Mouse (Mus musculus) heart, embryonic 14.5 days (tissue): ENCODE measurements at regions not wholly inside any gene's neighbourhood (a gene's known extent, or its start where the extent isn't known, plus 50 kb on each side); places are given as distances from the start of the nearest gene placed in this dataset.

Source experiments
- ATAC-seq: fragments of 200-750 bp; cut with Nextera tagmentation; 2 replicates; pipeline ENCODE4 v1.8.0; 2017; ENCODE audit warnings: low read depth, moderate TSS enrichment; ENCODE audit not compliant: insufficient number of reproducible peaks, insufficient read depth, low FRiP score
- H3K27ac ChIP-seq, 2 experiments: fragments of 200-500 bp in 1 of 2; fragments of 300-500 bp in 1 of 2; sonication (generic) in 1 of 2; replicated peaks in 1 of 2; 2 replicates each; pipeline ENCODE4 v1.5.1; 2012 to 2014; ENCODE audit warnings: low read depth in 2 of 2, low read length in 2 of 2, control low read depth in 1 of 2, mild to moderate bottlenecking in 1 of 2, mixed read lengths in 1 of 2; ENCODE audit not compliant: control insufficient read depth in 1 of 2, insufficient read depth in 1 of 2
- H3K27me3 ChIP-seq: fragments of 300-500 bp; sonication (generic); 2 replicates; pipeline ENCODE4 v1.6.1; 2014; ENCODE audit warnings: mild to moderate bottlenecking, low read length, control low read depth; ENCODE audit not compliant: control insufficient read depth, insufficient read depth
- H3K36me3 ChIP-seq: fragments of 300-500 bp; sonication (generic); 2 replicates; pipeline ENCODE4 v1.6.1; 2014; ENCODE audit warnings: mild to moderate bottlenecking, control low read depth, low read length, mixed read lengths; ENCODE audit not compliant: control insufficient read depth, insufficient read depth
- H3K4me1 ChIP-seq, 2 experiments: fragments of 200-500 bp in 1 of 2; fragments of 300-500 bp in 1 of 2; sonication (generic) in 1 of 2; 2 replicates each; pipeline ENCODE4 v1.6.1; 2012 to 2014; ENCODE audit warnings: low read length in 2 of 2, control low read depth in 1 of 2, mixed read lengths in 1 of 2; ENCODE audit not compliant: control insufficient read depth in 2 of 2, insufficient read depth in 2 of 2
- H3K4me2 ChIP-seq: fragments of 300-500 bp; sonication (generic); 2 replicates; pipeline ENCODE4 v1.6.1; 2014; ENCODE audit warnings: mild to moderate bottlenecking, low read length
- H3K4me3 ChIP-seq, 2 experiments: fragments of 200-500 bp in 1 of 2; fragments of 300-500 bp in 1 of 2; sonication (generic) in 1 of 2; 2 replicates each; pipeline ENCODE4 v1.5.1; 2012 to 2014; ENCODE audit warnings: low read length in 2 of 2, mild to moderate bottlenecking in 2 of 2, control low read depth in 1 of 2, low read depth in 1 of 2, moderate library complexity in 1 of 2; ENCODE audit not compliant: control insufficient read depth in 1 of 2, insufficient read depth in 1 of 2
- H3K9ac ChIP-seq: fragments of 300-500 bp; sonication (generic); 2 replicates; pipeline ENCODE4 v1.6.1; 2014; ENCODE audit warnings: mild to moderate bottlenecking, low read length
- H3K9me3 ChIP-seq: fragments of 300-500 bp; sonication (generic); 2 replicates; pipeline ENCODE4 v1.6.1; 2016; ENCODE audit warnings: low read length, control low read depth; ENCODE audit not compliant: control insufficient read depth
- WGBS: fragments of 180-500 bp; shearing (Covaris S2); extraction: QIAGEN DNeasy Blood & Tissue Kit; methylation state at CpG from one replicate; pipeline ENCODE4 v1.1.7; 2014; 5-methylcytosine and 5-hydroxymethylcytosine counted together

- WGBS: 86% methylated on average over 12 of the region's 12 CpGs
- Histone ChIP-seq H3K27me3 (no peaks in the 10 kb centered on the region), H3K9ac (no peak overlapping the region), H3K27ac (no peak overlapping the region), H3K9me3 (no peaks in the 10 kb centered on the region), H3K4me3 (no peak overlapping the region), H3K4me1 (peaks cover 0 to 2% of the 10 kb centered on the region in 2 experiments; a peak in 1 of 4 replicates), H3K4me2 (no peak overlapping the region), H3K36me3 (no peaks in the 10 kb centered on the region)
- no peak for ATAC-seq
Observed at GRCm38 (mm10) chr6:143665374-143665773, 498.4 kb downstream of the Etnk1 start.

- Histone ChIP-seq H3K27me3 (no peaks in the 10 kb centered on the region), H3K4me3 (no peak overlapping the region), H3K4me2 (no peak overlapping the region), H3K36me3 (no peaks in the 10 kb centered on the region), H3K9ac (no peak overlapping the region), H3K27ac (no peak overlapping the region), H3K4me1 (no peaks in the 10 kb centered on the region), H3K9me3 (no peaks in the 10 kb centered on the region)
- WGBS: 44% methylated on average over 4 of the region's 4 CpGs
- ATAC-seq: no peak
Observed at GRCm38 (mm10) chr6:143668551-143668950, 501.5 kb downstream of the Etnk1 start.

- Histone ChIP-seq H3K27ac (no peak overlapping the region), H3K36me3 (no peaks in the 10 kb centered on the region), H3K4me1 (no peaks in the 10 kb centered on the region), H3K9ac (no peak overlapping the region), H3K4me2 (no peak overlapping the region), H3K27me3 (no peaks in the 10 kb centered on the region), H3K4me3 (no peak overlapping the region), H3K9me3 (no peaks in the 10 kb centered on the region)
- ATAC-seq: no peak
- WGBS: 74% methylated on average over 3 of the region's 3 CpGs
Observed at GRCm38 (mm10) chr6:143669446-143670130, 502.6 kb downstream of the Etnk1 start.

GRCm38 (mm10) chr6:143690131-143690530 is 523.1 kb downstream of the Etnk1 start:
- no peak overlapping the region for H3K27ac ChIP-seq
- no peak overlapping the region for H3K9ac ChIP-seq
- H3K27me3 ChIP-seq: no peaks in the 10 kb centered on the region
- H3K36me3 ChIP-seq: no peaks in the 10 kb centered on the region
- no peak for ATAC-seq
- no peaks in the 10 kb centered on the region for H3K9me3 ChIP-seq
- no peaks in the 10 kb centered on the region for H3K4me1 ChIP-seq
- 85% methylated on average over 9 of the region's 9 CpGs for WGBS
- H3K4me3 ChIP-seq: no peak overlapping the region
- H3K4me2 ChIP-seq: no peak overlapping the region

- Histone ChIP-seq H3K4me2 (no peak overlapping the region), H3K4me3 (no peak overlapping the region), H3K9me3 (no peaks in the 10 kb centered on the region), H3K27ac (no peak overlapping the region), H3K36me3 (no peaks in the 10 kb centered on the region), H3K27me3 (no peaks in the 10 kb centered on the region), H3K4me1 (no peaks in the 10 kb centered on the region), H3K9ac (no peak overlapping the region)
- WGBS: 67% methylated on average over 6 of the region's 6 CpGs
- ATAC-seq: no peak
Observed at GRCm38 (mm10) chr6:143690866-143691265, 523.8 kb downstream of the Etnk1 start.

- H3K27ac ChIP-seq: no peak overlapping the region
- no peak overlapping the region for H3K4me3 ChIP-seq
- no peaks in the 10 kb centered on the region for H3K27me3 ChIP-seq
- no peak overlapping the region for H3K9ac ChIP-seq
- no peaks in the 10 kb centered on the region for H3K36me3 ChIP-seq
- WGBS: 69% methylated on average over 6 of the region's 6 CpGs
- ATAC-seq: no peak
- H3K4me2 ChIP-seq: no peak overlapping the region
- no peaks in the 10 kb centered on the region for H3K4me1 ChIP-seq
- no peaks in the 10 kb centered on the region for H3K9me3 ChIP-seq
Observed at GRCm38 (mm10) chr6:143697997-143698396, 531.0 kb downstream of the Etnk1 start.

- Histone ChIP-seq H3K27ac (no peak overlapping the region), H3K27me3 (no peaks in the 10 kb centered on the region), H3K9me3 (no peaks in the 10 kb centered on the region), H3K9ac (no peak overlapping the region), H3K36me3 (no peaks in the 10 kb centered on the region), H3K4me1 (no peaks in the 10 kb centered on the region), H3K4me3 (no peak overlapping the region), H3K4me2 (no peak overlapping the region)
- no peak for ATAC-seq
- 84% methylated on average over 8 of the region's 8 CpGs for WGBS
Observed at GRCm38 (mm10) chr6:143703984-143704383, 537.0 kb downstream of the Etnk1 start.

- WGBS: 75% methylated on average over 10 of the region's 10 CpGs
- no peaks in the 10 kb centered on the region for H3K9me3 ChIP-seq
- H3K36me3 ChIP-seq: no peaks in the 10 kb centered on the region
- H3K27me3 ChIP-seq: no peaks in the 10 kb centered on the region
- no peak overlapping the region for H3K4me2 ChIP-seq
- no peak for ATAC-seq
- no peaks in the 10 kb centered on the region for H3K4me1 ChIP-seq
- H3K27ac ChIP-seq: no peak overlapping the region
- H3K9ac ChIP-seq: no peak overlapping the region
- no peak overlapping the region for H3K4me3 ChIP-seq
Observed at GRCm38 (mm10) chr6:143706451-143706850, 539.4 kb downstream of the Etnk1 start.
